Mouse (Mus musculus): ENCODE measurements around the gene Msmb. TPM values are rescaled to one million over a fixed set of nuclear protein-coding genes. Genes with fewer than 3 reads are reported as not detected.
A peak's percentile ranks its signal among the peaks of the same experiment; 100 is the strongest.

Gene Msmb
- total and polyA plus RNA-seq, 2 experiments from 2014 or later, result not detected

DNA sequence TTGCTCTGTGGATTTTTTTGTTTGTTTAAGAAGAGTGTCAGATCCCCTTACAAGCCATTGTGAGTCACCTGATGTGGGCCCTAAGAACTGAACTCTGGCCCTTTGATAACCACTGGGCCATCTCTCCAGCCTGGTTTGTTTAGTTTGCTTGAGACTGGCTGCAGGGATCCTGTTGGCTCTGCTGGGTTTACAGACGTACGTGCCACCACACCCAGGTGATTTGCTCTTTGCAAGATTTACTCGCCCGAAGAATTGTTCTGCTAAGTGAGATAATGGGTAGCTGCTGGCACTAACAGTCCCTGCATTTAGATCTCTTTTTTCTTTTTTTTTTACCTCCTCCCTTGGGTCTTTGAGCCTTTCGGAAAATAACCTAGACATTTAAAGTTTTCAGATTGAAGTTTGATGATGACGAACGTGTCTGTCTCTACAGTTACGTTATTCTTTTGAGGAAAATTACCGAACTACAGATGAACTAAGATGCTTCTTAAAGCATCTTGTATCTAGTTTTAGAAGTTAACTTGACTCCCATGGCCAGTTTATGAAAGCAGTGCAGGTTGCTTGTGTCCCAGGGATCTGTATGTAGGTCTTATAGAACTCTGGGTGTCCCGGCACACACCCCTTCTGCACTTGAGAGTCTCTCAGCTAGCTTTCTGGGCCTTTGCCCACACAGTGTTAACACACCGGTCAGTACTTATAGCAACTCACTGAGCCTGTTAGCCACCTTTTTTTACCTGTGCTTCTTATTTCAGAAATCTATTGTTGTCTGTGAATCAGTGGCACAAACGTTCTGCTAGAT, 19.5 kb downstream of the Msmb start:
- Histone ChIP-seq H3K4me1 (ENCODE audit: insufficient read depth, low read length) (peaks cover 12% of the 10 kb centered on the region; the same call in 1 of the 2 replicates), H3K4me3 (ENCODE audit: low read depth, low read length) (peak overlapping the region; percentile 77), H3K9ac (replicated peaks; ENCODE audit: low read length, poor library complexity, severe bottlenecking) (peak overlapping the region; percentile 95; the same call in 1 of the 2 replicates), H3K36me3 (ENCODE audit: insufficient read depth, low read length) (no peaks in the 10 kb centered on the region), H3K9me3 (ENCODE audit: low read length) (no peaks in the 10 kb centered on the region), H3K27me3 (ENCODE audit: insufficient read depth, low read length) (no peaks in the 10 kb centered on the region), H3K4me2 (ENCODE audit: low read depth, low read length, poor library complexity, severe bottlenecking) (peak overlapping the region; percentile 76), H3K27ac (ENCODE audit: low read depth, low read length) (no peak overlapping the region)
- WGBS, result 94% methylated on average over 12 of the region's 12 CpGs
- no peak for DNase-seq (ENCODE audit: low spot score)
- no peak for TF ChIP-seq CTCF (IDR thresholded peaks at IDR 0.05)
- no peak for ATAC-seq (ENCODE audit: low FRiP score)

DNA sequence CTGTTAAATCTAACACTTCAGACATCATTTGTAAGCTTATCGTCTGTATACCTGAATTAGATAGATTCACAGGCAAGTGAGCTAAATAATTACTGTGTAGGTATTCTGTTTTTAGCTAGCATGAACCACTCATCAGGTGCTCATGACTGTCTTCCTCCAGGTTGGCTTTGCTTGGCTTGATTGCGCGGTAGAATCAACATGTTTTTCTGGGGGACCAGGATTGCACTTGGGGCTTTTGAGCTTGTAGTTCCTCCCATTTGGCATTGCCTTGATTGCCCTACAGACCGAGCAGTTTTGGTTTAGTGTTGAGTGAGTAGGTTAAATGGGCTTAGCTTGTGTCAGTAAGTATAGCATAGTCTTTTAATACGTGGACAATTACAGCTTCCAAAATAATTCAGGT, 20.4 kb downstream of the Msmb start:
- no peaks in the 10 kb centered on the region for H3K9me3 ChIP-seq (ENCODE audit: low read length)
- no peak overlapping the region for H3K4me2 ChIP-seq (ENCODE audit: low read depth, low read length, poor library complexity, severe bottlenecking)
- H3K4me3 ChIP-seq (ENCODE audit: low read depth, low read length), result no peak overlapping the region
- H3K9ac ChIP-seq (replicated peaks; ENCODE audit: low read length, poor library complexity, severe bottlenecking), result no peak overlapping the region
- TF ChIP-seq CTCF (IDR thresholded peaks at IDR 0.05), result no peak
- no peaks in the 10 kb centered on the region for H3K27me3 ChIP-seq (ENCODE audit: insufficient read depth, low read length)
- ATAC-seq (ENCODE audit: low FRiP score) (no peak), DNase-seq (ENCODE audit: low spot score) (no peak)
- WGBS, result 95% methylated on average over 5 of the region's 5 CpGs
- peaks cover 12% of the 10 kb centered on the region; the same call in 1 of the 2 replicates for H3K4me1 ChIP-seq (ENCODE audit: insufficient read depth, low read length)
- no peak overlapping the region for H3K27ac ChIP-seq (ENCODE audit: low read depth, low read length)
- no peaks in the 10 kb centered on the region for H3K36me3 ChIP-seq (ENCODE audit: insufficient read depth, low read length)

DNA sequence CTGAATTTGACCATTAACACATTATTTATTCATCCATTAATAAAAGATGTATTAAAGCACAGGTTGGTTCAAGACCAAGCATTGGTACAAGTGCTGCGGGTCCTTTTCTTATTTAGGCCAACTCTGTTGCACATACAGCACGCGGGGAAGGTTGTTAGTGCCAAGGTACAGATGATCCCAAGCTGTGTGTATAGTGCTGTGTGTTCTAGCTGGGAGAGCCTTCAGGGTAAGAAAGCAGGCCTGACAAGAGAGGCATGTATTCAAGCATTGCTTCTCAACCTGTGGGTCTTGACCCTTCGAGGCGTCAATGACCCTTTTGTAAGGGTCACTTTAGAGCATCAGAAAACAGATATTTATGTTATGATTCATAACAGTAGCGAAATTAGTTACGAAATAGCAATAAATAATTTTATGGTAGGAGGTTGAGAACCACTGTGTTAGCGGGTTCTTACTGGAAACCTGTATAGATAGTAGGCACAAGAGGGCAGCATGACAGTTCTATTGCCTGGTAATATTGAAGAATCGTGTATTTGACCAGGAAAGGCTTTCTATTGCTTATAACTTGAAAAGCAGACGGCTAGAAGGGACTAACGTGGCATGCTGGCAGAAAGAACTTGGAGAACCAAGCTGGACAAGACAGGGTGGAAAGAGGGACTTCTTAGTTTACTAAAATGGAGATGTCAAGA, 21.5 kb downstream of the Msmb start:
- TF ChIP-seq CTCF (IDR thresholded peaks at IDR 0.05), result no peak
- no peak overlapping the region for H3K4me2 ChIP-seq (ENCODE audit: low read depth, low read length, poor library complexity, severe bottlenecking)
- H3K27ac ChIP-seq (ENCODE audit: low read depth, low read length), result no peak overlapping the region
- no peaks in the 10 kb centered on the region for H3K9me3 ChIP-seq (ENCODE audit: low read length)
- H3K9ac ChIP-seq (replicated peaks; ENCODE audit: low read length, poor library complexity, severe bottlenecking), result no peak overlapping the region
- no peak for DNase-seq (ENCODE audit: low spot score)
- peaks cover 12% of the 10 kb centered on the region; the same call in 1 of the 2 replicates for H3K4me1 ChIP-seq (ENCODE audit: insufficient read depth, low read length)
- whole genome bisulfite sequencing, result 91% methylated on average over 11 of the region's 11 CpGs
- no peak for ATAC-seq (ENCODE audit: low FRiP score)
- H3K4me3 ChIP-seq (ENCODE audit: low read depth, low read length), result no peak overlapping the region
- H3K27me3 ChIP-seq (ENCODE audit: insufficient read depth, low read length), result no peaks in the 10 kb centered on the region
- H3K36me3 ChIP-seq (ENCODE audit: insufficient read depth, low read length), result no peaks in the 10 kb centered on the region

DNA sequence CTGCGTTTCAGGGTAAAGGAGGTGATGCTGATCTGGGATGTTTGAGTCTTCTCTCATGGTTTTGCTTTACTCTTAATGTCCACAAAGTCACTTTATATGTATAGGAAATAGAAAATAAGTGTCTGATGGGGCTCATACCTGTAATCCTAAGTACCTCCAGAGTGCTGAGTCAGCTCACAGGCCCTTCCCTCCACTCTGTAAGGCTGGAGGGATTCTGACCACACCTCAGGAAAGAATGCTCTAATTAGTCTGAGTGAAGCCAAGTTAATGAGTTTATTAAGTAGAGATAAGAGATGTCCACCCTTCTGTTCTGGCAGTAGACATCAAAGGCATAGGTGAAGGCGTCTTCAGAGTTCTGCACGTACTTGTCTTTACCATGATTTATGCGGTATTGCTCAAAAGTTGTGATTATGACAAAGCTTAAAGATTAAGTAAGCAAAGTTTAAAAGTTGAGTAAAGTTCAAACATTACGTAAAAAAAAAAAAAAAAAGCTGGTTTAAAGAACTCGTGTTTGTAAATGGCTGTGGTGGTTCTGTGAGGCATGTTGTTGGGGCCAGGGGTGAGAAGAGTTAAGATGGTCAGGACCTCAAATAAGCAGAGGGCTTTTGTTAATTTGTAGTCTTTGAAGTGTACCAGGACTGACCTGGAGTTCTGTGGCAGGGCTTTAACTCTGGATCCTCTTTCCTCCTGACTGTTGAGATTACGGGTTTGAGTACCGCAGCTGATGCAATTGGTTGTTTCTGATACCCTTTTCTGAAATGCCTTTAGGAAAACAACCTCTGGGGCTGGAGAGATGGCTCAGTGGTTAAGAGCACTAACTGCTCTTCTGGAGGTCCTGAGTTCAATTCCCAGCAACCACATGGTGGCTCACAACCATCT, 22.6 kb downstream of the Msmb start:
- TF ChIP-seq CTCF (IDR thresholded peaks at IDR 0.05), result no peak
- Histone ChIP-seq H3K4me2 (ENCODE audit: low read depth, low read length, poor library complexity, severe bottlenecking) (no peak overlapping the region), H3K27ac (ENCODE audit: low read depth, low read length) (no peak overlapping the region), H3K36me3 (ENCODE audit: insufficient read depth, low read length) (no peaks in the 10 kb centered on the region), H3K4me1 (ENCODE audit: insufficient read depth, low read length) (peaks cover 12% of the 10 kb centered on the region; the same call in 1 of the 2 replicates), H3K9ac (replicated peaks; ENCODE audit: low read length, poor library complexity, severe bottlenecking) (no peak overlapping the region), H3K9me3 (ENCODE audit: low read length) (no peaks in the 10 kb centered on the region), H3K27me3 (ENCODE audit: insufficient read depth, low read length) (no peaks in the 10 kb centered on the region), H3K4me3 (ENCODE audit: low read depth, low read length) (no peak overlapping the region)
- WGBS, result 91% methylated on average over 8 of the region's 8 CpGs
- DNase-seq (ENCODE audit: low spot score) (no peak), ATAC-seq (ENCODE audit: low FRiP score) (no peak)

DNA sequence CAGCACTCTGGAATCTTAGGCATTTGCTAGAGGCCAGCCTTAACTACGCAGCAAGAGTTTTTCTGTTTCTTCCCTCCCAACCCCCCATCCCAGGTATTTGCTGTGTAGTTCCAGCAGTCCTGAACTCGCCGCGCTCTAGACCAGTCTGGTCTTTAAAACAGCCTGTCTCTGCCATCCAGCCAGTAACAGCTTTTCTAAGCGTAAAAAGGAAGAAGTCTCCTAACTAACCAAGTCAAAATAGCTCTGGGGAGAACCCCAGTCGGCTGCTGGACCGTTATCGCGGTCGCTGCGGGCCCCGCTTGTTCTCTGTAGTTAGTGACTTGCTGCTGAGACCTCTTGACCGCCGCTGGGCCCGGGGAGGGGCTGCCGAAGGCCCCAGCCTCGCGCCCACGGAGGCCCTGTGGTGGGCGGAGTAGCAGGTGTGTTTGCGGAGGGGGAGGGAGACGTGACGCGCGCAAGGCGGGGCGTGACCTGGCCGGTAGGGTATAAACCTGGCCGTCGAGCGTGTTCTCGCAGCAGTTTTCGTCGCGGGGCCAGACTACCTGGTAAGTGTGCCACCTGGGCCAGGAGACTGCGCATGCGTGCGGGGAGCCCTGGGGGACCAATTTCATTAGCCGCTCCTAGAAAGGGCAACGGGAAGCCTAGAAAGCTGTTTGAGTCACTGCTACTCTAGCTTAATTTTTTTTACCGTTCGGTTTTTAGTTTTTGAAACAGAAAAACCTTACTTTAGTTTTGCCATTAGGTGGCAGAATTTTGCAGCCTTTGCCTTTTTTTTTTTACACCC, 23.6 kb downstream of the Msmb start:
- ATAC-seq (ENCODE audit: low FRiP score), result peak; percentile 47; the same call in 1 of the 2 replicates
- 2% methylated on average over 39 of the region's 42 CpGs for WGBS

More for the DNA sequence above, 23.6 kb downstream of the Msmb start:
- H3K4me1 ChIP-seq (ENCODE audit: insufficient read depth, low read length), result peaks cover 11% of the 10 kb centered on the region; the same call in 1 of the 2 replicates
- H3K27ac ChIP-seq (ENCODE audit: low read depth, low read length), result 0 out of 2 replicates have a peak overlapping the region, but pooled peaks have one; percentile 43
- H3K27me3 ChIP-seq (ENCODE audit: insufficient read depth, low read length), result no peaks in the 10 kb centered on the region
- H3K4me3 ChIP-seq (ENCODE audit: low read depth, low read length), result peak overlapping the region; percentile 40
- peak; percentile 47 for TF ChIP-seq CTCF (IDR thresholded peaks at IDR 0.05)
- H3K36me3 ChIP-seq (ENCODE audit: insufficient read depth, low read length), result no peaks in the 10 kb centered on the region
- H3K9me3 ChIP-seq (ENCODE audit: low read length), result no peaks in the 10 kb centered on the region
- peak overlapping the region; percentile 42 for H3K9ac ChIP-seq (replicated peaks; ENCODE audit: low read length, poor library complexity, severe bottlenecking)
- peak overlapping the region; percentile 83 for H3K4me2 ChIP-seq (ENCODE audit: low read depth, low read length, poor library complexity, severe bottlenecking)
- peak; percentile 73 for DNase-seq (ENCODE audit: low spot score)
